Mouse (Mus musculus) cerebellum, adult 18-20 months (tissue): ENCODE measurements around the gene Cldn15.

Source experiments
- DNase-seq, 2 experiments: peaks; one replicate each; pipeline ENCODE4 v3.0.0; 2021

Cldn15 gene

DNA sequence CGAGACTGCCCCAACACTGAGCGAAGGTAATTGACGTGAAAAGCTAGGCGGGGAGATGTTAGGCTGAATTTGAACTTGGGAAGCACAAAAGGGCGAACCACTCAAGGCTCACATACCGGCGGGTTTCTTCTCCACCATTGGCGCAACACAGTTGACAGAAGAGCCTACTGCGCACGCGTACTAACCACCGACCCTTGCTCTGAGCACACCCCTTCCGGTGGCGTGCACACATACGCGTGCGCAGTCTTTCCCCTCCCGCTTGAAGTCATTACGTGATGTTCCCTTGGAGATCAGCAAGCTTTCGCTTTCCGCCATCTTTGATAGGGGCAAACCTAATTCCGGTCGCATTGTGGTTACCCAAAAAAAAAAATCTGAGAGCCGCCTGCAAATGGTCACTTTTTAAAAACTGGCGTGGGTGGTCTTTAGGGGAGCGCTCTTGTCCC lies 20.3 kb downstream of the Cldn15 start, which contains the start of gene Plod3:
Plod3 (plus strand) TSS at position 325 of the 443 bp plus-strand sequence.
- peak; percentile 97 to 98 for DNase-seq

DNA sequence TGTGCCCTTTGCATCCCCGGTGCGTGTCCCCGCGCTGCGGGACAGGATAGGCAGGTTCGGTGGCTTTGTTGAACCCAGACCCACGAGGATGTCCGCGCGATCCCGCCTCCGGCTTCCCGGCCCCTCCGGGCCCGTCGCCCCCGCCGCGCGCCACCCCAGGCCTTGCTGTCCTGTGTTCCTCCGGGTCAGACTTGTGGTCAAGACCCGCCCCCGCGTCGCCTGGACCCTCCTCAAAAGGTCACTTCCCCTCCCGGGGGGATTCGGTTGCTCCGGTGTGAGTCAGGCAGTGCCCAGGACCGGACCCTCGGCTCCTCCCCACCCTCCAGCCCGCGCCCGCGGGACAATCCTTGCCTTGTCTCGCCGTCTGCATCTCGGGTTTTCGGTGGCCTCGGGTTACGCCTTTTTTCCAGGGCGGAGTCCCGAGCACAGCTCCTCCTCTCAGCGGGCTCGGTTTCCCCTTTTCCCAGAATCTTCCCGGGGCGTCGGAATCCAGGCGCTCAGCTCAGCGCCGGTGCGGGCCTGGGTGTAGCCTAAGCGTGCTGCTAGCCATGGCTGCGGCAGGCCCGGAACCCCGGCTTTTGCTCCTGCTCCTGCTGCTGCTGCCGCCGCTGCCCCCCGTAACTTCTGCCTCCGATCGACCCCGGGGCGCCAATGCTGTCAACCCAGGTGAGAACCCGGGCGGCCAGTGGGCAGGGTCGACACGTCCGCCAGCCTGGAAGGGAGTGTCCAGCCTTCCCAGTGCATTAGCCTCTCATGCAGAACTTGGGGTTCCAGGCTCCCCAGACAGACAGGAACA lies 20.9 kb downstream of the Cldn15 start:
- peak; percentile 76 to 83 for DNase-seq

DNA sequence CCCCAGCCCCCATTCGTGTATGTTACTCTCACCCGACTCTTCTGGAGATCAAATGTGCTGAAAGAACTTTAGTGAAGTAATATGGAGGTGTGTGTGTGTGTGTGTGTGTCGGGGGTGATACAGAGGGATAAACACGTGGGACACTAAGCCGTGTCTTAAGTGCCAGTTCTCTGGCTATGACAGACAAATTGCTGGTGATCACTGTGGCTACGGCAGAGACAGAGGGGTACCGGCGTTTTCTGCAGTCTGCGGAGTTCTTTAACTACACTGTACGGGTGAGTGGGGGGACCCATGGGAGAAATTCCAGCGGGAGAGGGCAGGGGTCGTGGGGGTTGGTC lies 21.5 kb downstream of the Cldn15 start, which contains the start of gene Znhit1:
Znhit1 (minus strand) TSS at position 88 of the 338 bp plus-strand sequence.
- no peak for DNase-seq

- peak in 1 of 2 experiments; percentile 18 for DNase-seq
Measured at GRCm38 (mm10) chr5:136988420-136988819, 22.0 kb downstream of the Cldn15 start.

GRCm38 (mm10) chr5:136989801-136990200 lies 23.4 kb downstream of the Cldn15 start:
- DNase-seq, result no peak

DNA sequence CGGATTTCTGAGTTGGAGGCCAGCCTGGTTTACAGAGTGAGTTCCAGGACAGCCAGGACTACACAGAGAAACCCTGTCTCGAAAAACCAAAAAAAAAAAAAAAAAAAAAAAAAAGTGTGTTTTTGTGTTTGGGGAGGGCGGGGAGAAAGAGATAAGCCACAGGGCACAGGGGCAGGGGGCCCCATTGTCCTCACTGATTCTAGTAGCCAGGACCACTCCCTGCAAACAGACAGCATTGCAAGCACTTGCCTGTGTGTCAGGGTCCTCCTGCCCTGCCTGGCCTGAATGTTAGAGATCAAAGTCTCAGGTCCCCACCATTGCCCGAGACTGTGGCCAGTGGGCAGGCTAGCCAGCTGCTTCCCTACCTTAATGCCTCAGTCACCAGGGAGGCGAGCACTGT lies 33.0 kb downstream of the Cldn15 start:
- DNase-seq, result no peak

DNA sequence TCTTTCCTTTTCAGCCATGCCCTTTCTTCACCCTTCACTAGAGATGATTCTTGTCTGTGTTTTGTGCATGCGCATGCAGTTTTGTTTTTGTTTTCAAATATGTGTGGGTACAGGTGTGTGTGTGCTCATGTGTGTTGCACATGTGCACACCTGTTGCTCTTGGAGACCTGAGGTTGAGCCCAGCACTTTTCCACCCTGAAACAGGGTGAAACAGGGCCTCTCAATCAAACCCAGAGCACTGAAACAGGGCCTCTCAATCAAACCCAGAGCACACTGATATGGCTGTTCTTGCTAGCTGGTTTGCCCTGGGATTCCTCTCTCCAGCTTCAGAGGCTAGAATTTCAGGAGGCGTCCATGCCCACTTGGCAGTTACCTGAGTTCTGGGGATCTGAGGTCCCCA lies 34.2 kb downstream of the Cldn15 start:
- DNase-seq, result no peak

GRCm38 (mm10) chr5:137007276-137007675 lies 40.9 kb downstream of the Cldn15 start:
- DNase-seq, result no peak

GRCm38 (mm10) chr5:137009988-137010387 lies 43.6 kb downstream of the Cldn15 start:
- DNase-seq, result peak; percentile 51 to 57

- DNase-seq, result no peak
Measured at GRCm38 (mm10) chr5:137012401-137012950, 46.1 kb downstream of the Cldn15 start.

DNA sequence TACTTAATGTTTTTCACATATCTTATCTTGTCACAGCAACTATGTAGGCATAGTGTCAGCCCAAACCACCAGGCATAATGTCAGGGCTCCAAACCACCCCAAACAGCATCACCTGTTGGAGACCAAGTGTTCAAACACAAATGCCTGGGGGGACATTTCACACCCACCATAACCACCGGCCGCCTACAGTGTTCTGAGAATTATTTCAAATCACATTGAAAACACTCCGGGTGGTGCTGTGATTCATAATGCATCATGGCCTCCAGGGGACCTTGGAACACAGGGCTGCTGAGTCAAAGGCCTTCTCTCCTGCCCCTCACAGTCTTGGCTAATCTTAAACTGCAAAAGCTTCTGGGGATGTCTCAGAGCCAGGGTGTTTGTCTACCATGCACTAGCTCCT lies 49.5 kb downstream of the Cldn15 start:
- no peak for DNase-seq

GRCm38 (mm10) chr5:137024318-137024717 lies 57.9 kb downstream of the Cldn15 start:
- DNase-seq, result no peak

DNA sequence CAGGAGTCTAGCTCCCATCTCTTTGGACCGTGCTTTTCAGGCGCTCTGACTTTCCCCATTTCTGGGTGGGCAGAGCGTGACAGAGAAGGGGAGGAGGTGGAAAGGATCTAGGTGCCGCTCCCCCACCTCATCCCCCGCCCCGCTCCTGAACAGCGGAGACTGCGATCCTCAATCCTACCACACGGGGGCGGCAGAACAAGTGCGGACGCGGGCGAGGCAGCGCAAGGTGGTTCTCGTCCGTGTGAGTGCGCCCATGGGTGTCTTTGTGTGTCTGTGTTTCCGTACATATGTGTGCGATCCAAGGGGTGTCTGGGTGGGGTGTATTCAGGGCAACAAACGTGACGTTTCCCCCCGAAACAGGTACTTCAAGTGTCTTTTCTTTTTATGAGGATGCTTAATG lies 58.7 kb downstream of the Cldn15 start:
- peak; percentile 79 to 88 for DNase-seq
